Mouse (Mus musculus) CH12.LX (cell line): ENCODE measurements around the gene Adamtsl1. TPM values are rescaled to one million over a fixed set of nuclear protein-coding genes. Genes with fewer than 3 reads are reported as not detected.

Source experiments
- DNase-seq: peaks from one replicate; pipeline ENCODE4 v3.0.0-alpha.2; 2013; ENCODE audit errors: extremely low read depth
- H3K27ac ChIP-seq: 2 replicates; pipeline ENCODE4 v1.5.1; 2012; ENCODE audit warnings: low read depth, mild to moderate bottlenecking, control low read depth, moderate library complexity; ENCODE audit not compliant: insufficient read depth
- H3K27me3 ChIP-seq: replicated peaks from 2 replicates; pipeline ENCODE3; 2012; ENCODE audit warnings: inconsistent platforms
- H3K36me3 ChIP-seq, 2 experiments: replicated peaks in 1 of 2; 2 replicates each; pipeline versions ENCODE3 to v1.6.1; 2012; ENCODE audit warnings: inconsistent platforms in 1 of 2, low read length in 1 of 2, mild to moderate bottlenecking in 1 of 2, mixed read lengths in 1 of 2, moderate library complexity in 1 of 2; ENCODE audit not compliant: control insufficient read depth in 1 of 2, insufficient read depth in 1 of 2
- H3K4me1 ChIP-seq, 2 experiments: 2 replicates each; pipeline ENCODE4 v1.6.1; 2012; ENCODE audit warnings: inconsistent platforms in 1 of 2, moderate library complexity in 1 of 2; ENCODE audit not compliant: insufficient read depth in 2 of 2, control insufficient read depth in 1 of 2
- H3K4me2 ChIP-seq: 2 replicates; pipeline ENCODE4 v1.6.1; 2012; ENCODE audit warnings: low read depth, mild to moderate bottlenecking, control low read depth; ENCODE audit not compliant: poor library complexity, insufficient read depth, severe bottlenecking
- H3K4me3 ChIP-seq, 3 experiments: fragments of 150-350 bp in 1 of 3; sonication (generic) in 1 of 3; replicated peaks in 1 of 3; 2 replicates each; pipeline versions ENCODE3 to v1.5.1; 2011 to 2012; ENCODE audit warnings: low read depth in 2 of 3, low read length in 2 of 3, mild to moderate bottlenecking in 2 of 3, moderate library complexity in 2 of 3, control low read depth in 1 of 3, improper control_type of control experiment in 1 of 3, inconsistent platforms in 1 of 3, mixed read lengths in 1 of 3; ENCODE audit not compliant: poor library complexity in 1 of 3
- H3K79me2 ChIP-seq: replicated peaks from 2 replicates; pipeline ENCODE4 v1.6.1; 2012; ENCODE audit warnings: mild to moderate bottlenecking, moderate library complexity; ENCODE audit not compliant: control insufficient read depth, poor library complexity, insufficient read depth, severe bottlenecking; ENCODE audit errors: extremely low read depth
- H3K9ac ChIP-seq: 2 replicates; pipeline ENCODE4 v1.6.1; 2012; ENCODE audit warnings: low read depth, mild to moderate bottlenecking, control low read depth, moderate library complexity; ENCODE audit not compliant: insufficient read depth
- H3K9me3 ChIP-seq: replicated peaks from 2 replicates; pipeline ENCODE3; 2012; ENCODE audit warnings: low read length, inconsistent platforms, mixed read lengths
- BHLHE40 ChIP-seq: IDR thresholded peaks from 2 replicates; pipeline ENCODE4 v1.6.1; 2011; ENCODE audit warnings: mild to moderate bottlenecking, low read depth, low read length, improper control_type of control experiment
- CHD1 ChIP-seq: IDR thresholded peaks from 2 replicates; pipeline ENCODE4 v1.6.1; 2012; ENCODE audit warnings: low read depth, low read length, improper control_type of control experiment, inconsistent platforms
- ELF1 ChIP-seq: IDR thresholded peaks from 2 replicates; pipeline ENCODE4 v1.6.1; 2014; ENCODE audit warnings: low read depth, mild to moderate bottlenecking, inconsistent platforms, low read length, improper control_type of control experiment
- EP300 ChIP-seq: IDR thresholded peaks from 2 replicates; pipeline ENCODE4 v1.6.1; 2011; ENCODE audit warnings: low read length, improper control_type of control experiment
- HCFC1 ChIP-seq: IDR thresholded peaks from 2 replicates; pipeline ENCODE4 v1.6.1; 2012; ENCODE audit warnings: low read depth, mild to moderate bottlenecking, inconsistent platforms, low read length, improper control_type of control experiment
- KAT2A ChIP-seq: IDR thresholded peaks from 2 replicates; pipeline ENCODE4 v1.6.1; 2012; ENCODE audit warnings: low read length, improper control_type of control experiment, inconsistent platforms; ENCODE audit not compliant: insufficient replicate concordance
- MAZ ChIP-seq: IDR thresholded peaks from 2 replicates; pipeline ENCODE4 v1.6.1; 2012; ENCODE audit warnings: low read depth, mild to moderate bottlenecking, inconsistent platforms, low read length, improper control_type of control experiment, moderate library complexity
- PAX5 ChIP-seq: IDR thresholded peaks from 2 replicates; pipeline ENCODE4 v1.6.1; 2012; ENCODE audit warnings: low read length, inconsistent platforms, mixed read lengths
- POLR2A ChIP-seq: IDR thresholded peaks from 2 replicates; pipeline ENCODE4 v1.6.1; 2011; ENCODE audit warnings: low read depth, mild to moderate bottlenecking, improper control_type of control experiment, low read length
- SMC3 ChIP-seq: IDR thresholded peaks from 2 replicates; pipeline ENCODE4 v1.6.1; 2011; ENCODE audit warnings: low read depth, low read length, improper control_type of control experiment
- USF1 ChIP-seq: IDR thresholded peaks from 2 replicates; pipeline ENCODE4 v1.6.1; 2014; ENCODE audit warnings: low read depth, mild to moderate bottlenecking, inconsistent platforms, low read length, improper control_type of control experiment
- USF2 ChIP-seq: conservative IDR thresholded peaks from 2 replicates; pipeline ENCODE4 v1.6.1; 2011; ENCODE audit warnings: low read depth, low read length, improper control_type of control experiment
- ZKSCAN1 ChIP-seq: IDR thresholded peaks from 2 replicates; pipeline ENCODE4 v1.6.1; 2012; ENCODE audit warnings: low read depth, inconsistent platforms, low read length, improper control_type of control experiment, borderline replicate concordance
- dilution Hi-C: fragments of 300-500 bp; cut with MboI; formaldehyde crosslinking; loops from 2 replicates; pipeline ENCODE4 v1.14.3; 2020; ENCODE audit warnings: low sequenced_read_pairs; ENCODE audit not compliant: extremely low pct_unique_long_range_greater_than_20kb, extremely low pct_ligation_motif_present
- in situ Hi-C: fragments of 300-500 bp; cut with MboI; formaldehyde crosslinking; loops from 3 replicates; pipeline ENCODE4 v1.14.3; 2019; ENCODE audit warnings: low sequenced_read_pairs, low pct_ligation_motif_present, low pct_unique_long_range_greater_than_20kb, mixed read lengths
- polyA plus RNA-seq: library from polyadenylated mRNA; unstranded; fragments of >175 nt; gene quantifications from 2 replicates; pipeline ENCODE4 v1.2.1, GENCODE M21; 2012; ENCODE audit warnings: low read depth; ENCODE audit not compliant: insufficient read length
- total RNA-seq, 2 experiments: library from RNA; depleted of rRNA; stranded (reverse); fragments of 300-350 nt in 1 of 2; fragments of >200 nt in 1 of 2; gene quantifications; 2 replicates each; pipeline ENCODE4 v1.2.3; 2012 to 2014

The Adamtsl1 gene
- total and polyA plus RNA-seq, 3 experiments: not detected

- TF ChIP-seq ELF1 (no peak), USF1 (no peak), POLR2A (no peak)
- no peak overlapping the region for H3K4me2 ChIP-seq
Measured at GRCm38 (mm10) chr4:86425581-86425980, 911.6 kb downstream of the Adamtsl1 start.

GRCm38 (mm10) chr4:86426549-86426948 is 912.6 kb downstream of the Adamtsl1 start:
- dilution Hi-C loops: no loop called here

More at GRCm38 (mm10) chr4:86425581-86425980, 911.6 kb downstream of the Adamtsl1 start:
- Histone ChIP-seq H3K9me3 (no peaks in the 10 kb centered on the region), H3K4me3 (no peak overlapping the region), H3K36me3 (no peaks in the 10 kb centered on the region), H3K27ac (no peak overlapping the region), H3K79me2 (no peaks in the 10 kb centered on the region), H3K4me1 (no peaks in the 10 kb centered on the region), H3K9ac (no peak overlapping the region), H3K27me3 (no peaks in the 10 kb centered on the region)
- in situ Hi-C loops (no loop called here), dilution Hi-C loops (no loop called here)
- DNase-seq: no peak

GRCm38 (mm10) chr4:86427312-86427711 is 913.3 kb downstream of the Adamtsl1 start:
- Histone ChIP-seq H3K4me1 (no peaks in the 10 kb centered on the region), H3K9ac (no peak overlapping the region), H3K4me2 (no peak overlapping the region), H3K4me3 (no peak overlapping the region), H3K27me3 (no peaks in the 10 kb centered on the region), H3K9me3 (no peaks in the 10 kb centered on the region), H3K79me2 (no peaks in the 10 kb centered on the region), H3K27ac (no peak overlapping the region), H3K36me3 (no peaks in the 10 kb centered on the region)
- dilution Hi-C loops: no loop called here
- TF ChIP-seq USF2: no peak
- no peak for TF ChIP-seq ZKSCAN1
- no peak for TF ChIP-seq MAZ
- TF ChIP-seq KAT2A: no peak
- in situ Hi-C loops: no loop called here
- no peak for DNase-seq

More at GRCm38 (mm10) chr4:86426549-86426948, 912.6 kb downstream of the Adamtsl1 start:
- no peak for DNase-seq
- Histone ChIP-seq H3K4me1 (no peaks in the 10 kb centered on the region), H3K27ac (no peak overlapping the region), H3K9me3 (no peaks in the 10 kb centered on the region), H3K4me2 (no peak overlapping the region), H3K4me3 (no peak overlapping the region), H3K36me3 (no peaks in the 10 kb centered on the region), H3K9ac (no peak overlapping the region), H3K27me3 (no peaks in the 10 kb centered on the region), H3K79me2 (no peaks in the 10 kb centered on the region)
- in situ Hi-C loops: no loop called here
- TF ChIP-seq ZKSCAN1 (no peak), CHD1 (no peak), BHLHE40 (no peak), SMC3 (no peak), PAX5 (no peak), HCFC1 (no peak), EP300 (no peak)
